In the genomic region with DNA sequence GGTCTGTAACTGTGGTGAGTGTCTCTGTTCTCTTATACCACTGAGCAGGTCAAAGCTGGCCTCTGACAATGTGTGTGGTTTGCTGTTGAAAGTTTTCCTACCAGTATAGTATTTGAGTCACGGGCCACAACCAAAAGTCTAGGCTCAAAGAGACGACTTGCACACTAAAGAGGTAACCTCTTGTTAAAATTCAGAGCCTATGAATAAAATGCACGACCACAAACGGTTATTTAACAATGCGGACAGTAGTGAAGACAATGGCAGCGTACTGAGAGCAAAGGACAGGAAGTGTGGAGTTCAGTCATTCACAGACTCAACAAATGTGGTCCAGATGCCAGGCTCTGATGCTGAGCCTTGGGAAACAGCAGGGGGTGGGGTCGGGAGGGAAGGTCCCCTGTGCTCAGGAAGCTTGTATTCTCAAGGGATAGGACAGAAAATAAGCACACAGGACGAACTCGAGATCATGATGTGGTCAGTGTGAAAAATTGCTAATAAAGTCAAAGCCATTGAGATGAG, we compare ENCODE assay signal across 15 mouse cellular contexts.
DNase-seq lines count a peak whose midpoint lies in the region; ATAC-seq and TF ChIP-seq lines count a peak whose summit lies in the region.
"Had no signal": no experiment of that assay in that cellular context is flagged by ENCODE, and none has a peak within 500 bp of the region (broad histone marks: within the 10 kb centered on the region; RNA-seq: fewer than 3 reads in every experiment).

No protein-coding gene starts in this region.

- TF ChIP-seq EP300 in lung, postnatal 0 days (IDR thresholded peaks at IDR 0.05) = no peak

- ATAC-seq in heart, embryonic 11.5 days (replicated peaks; ENCODE audit: insufficient number of reproducible peaks, low FRiP score, low TSS enrichment) = no peak
- ATAC-seq in lung, postnatal 0 days = peak; percentile 49
- ATAC-seq: CD4-positive, CD25-positive, alpha-beta regulatory T cell, adult 4 months; midbrain, embryonic 16.5 days had no signal

- H3K4me3 ChIP-seq in heart, embryonic 10.5 days = no peak overlapping the region
- no peak overlapping the region for H3K4me3 ChIP-seq in heart, embryonic 11.5 days (ENCODE audit: low read depth, low read length)
- H3K4me3 ChIP-seq in lung, postnatal 0 days (ENCODE audit: low read depth, low read length) = no peak overlapping the region
- no peak overlapping the region for H3K4me3 ChIP-seq in embryonic facial prominence, embryonic 10.5 days
- H3K4me3 ChIP-seq in cerebellum, adult 2 months (replicated peaks; ENCODE audit: insufficient read depth, low read depth, low read length) = no peak overlapping the region
- H3K4me3 ChIP-seq: limb, embryonic 13.5 days had no signal

- peak overlapping the region; percentile 31; the same call in 1 of the 2 replicates for H3K27ac ChIP-seq in heart, embryonic 10.5 days
- H3K27ac ChIP-seq in heart, embryonic 11.5 days (ENCODE audit: low read depth, low read length) = no peak overlapping the region
- H3K27ac ChIP-seq in lung, postnatal 0 days (ENCODE audit: low read length) = 0 out of 2 replicates have a peak overlapping the region, but pooled peaks have one; percentile 27
- no peak overlapping the region for H3K27ac ChIP-seq in embryonic facial prominence, embryonic 10.5 days (replicated peaks)
- H3K27ac ChIP-seq in cerebellum, adult 2 months (ENCODE audit: insufficient read depth, low read length) = no peak overlapping the region
- H3K27ac ChIP-seq: limb, embryonic 13.5 days had no signal

- WGBS in heart, embryonic 10.5 days = 55% methylated on average over 9 of the region's 9 CpGs
- WGBS in heart, embryonic 11.5 days (ENCODE audit: insufficient replicate concordance) = 57% methylated on average over 9 of the region's 9 CpGs
- 52% methylated on average over 9 of the region's 9 CpGs for WGBS in lung, postnatal 0 days
- WGBS in embryonic facial prominence, embryonic 10.5 days = 47% methylated on average over 9 of the region's 9 CpGs
- 71% methylated on average over 9 of the region's 9 CpGs for whole genome bisulfite sequencing in cerebellum, adult 2 months

- TF ChIP-seq CTCF in lung, postnatal 0 days (IDR thresholded peaks at IDR 0.05) = no peak
- no peak for TF ChIP-seq CTCF in cerebellum, adult 2 months (IDR thresholded peaks at IDR 0.05; ENCODE audit: borderline replicate concordance, insufficient read depth, low read depth, low read length)

- peaks cover 41% of the 10 kb centered on the region for H3K4me1 ChIP-seq in heart, embryonic 10.5 days
- H3K4me1 ChIP-seq in heart, embryonic 11.5 days (ENCODE audit: control insufficient read depth, insufficient read depth, low read length) = peaks cover 25% of the 10 kb centered on the region
- H3K4me1 ChIP-seq in lung, postnatal 0 days (ENCODE audit: insufficient read depth, low read depth, low read length) = peaks cover 22% of the 10 kb centered on the region; the same call in 1 of the 2 replicates
- H3K4me1 ChIP-seq in embryonic facial prominence, embryonic 10.5 days = peaks cover 52% of the 10 kb centered on the region
- H3K4me1 ChIP-seq in cerebellum, adult 2 months (ENCODE audit: control insufficient read depth, insufficient read depth, low read length) = 0 out of 2 replicates have a peak, but pooled peaks cover 3% of the 10 kb centered on the region

- TF ChIP-seq POLR2A in cerebellum, adult 2 months (IDR thresholded peaks at IDR 0.05; ENCODE audit: borderline replicate concordance, insufficient read depth, low read length) = no peak

- no peak overlapping the region for H3K4me2 ChIP-seq in heart, embryonic 11.5 days
- H3K4me2 ChIP-seq in lung, postnatal 0 days (replicated peaks; ENCODE audit: low read depth, low read length) = no peak overlapping the region
- H3K4me2 ChIP-seq: limb, embryonic 13.5 days had no signal

- H3K9me3 ChIP-seq in heart, embryonic 10.5 days = no peaks in the 10 kb centered on the region
- no peaks in the 10 kb centered on the region for H3K9me3 ChIP-seq in heart, embryonic 11.5 days (replicated peaks; ENCODE audit: control insufficient read depth, low read length)
- no peaks in the 10 kb centered on the region for H3K9me3 ChIP-seq in lung, postnatal 0 days (ENCODE audit: low read length)
- H3K9me3 ChIP-seq in embryonic facial prominence, embryonic 10.5 days = no peaks in the 10 kb centered on the region
- H3K9me3 ChIP-seq: limb, embryonic 13.5 days had no signal

- no peak overlapping the region for H3K9ac ChIP-seq in heart, embryonic 11.5 days (ENCODE audit: low read depth, low read length)
- H3K9ac ChIP-seq in lung, postnatal 0 days (replicated peaks; ENCODE audit: low read depth) = no peak overlapping the region
- H3K9ac ChIP-seq: limb, embryonic 13.5 days had no signal

- no peak for DNase-seq in heart, embryonic 10.5 days (ENCODE audit: low spot score)
- peak; percentile 32 for DNase-seq in lung, postnatal 0 days (ENCODE audit: low spot score)
- no peak for DNase-seq in lung, adult 18-20 months
- peak; percentile 43 for DNase-seq in embryonic facial prominence, embryonic 10.5 days (ENCODE audit: low spot score)
- no peak for DNase-seq in retina, postnatal 1 day
- no peak for DNase-seq in urinary bladder, postnatal 36 days (ENCODE audit: low spot score in 2 of 2)
- no peak for DNase-seq in cerebellum, adult 2 months
- DNase-seq: adrenal gland, postnatal 14 days; cerebellum, postnatal 25 days; kidney, postnatal 25 days; lung, postnatal 36 days had no signal

- no peaks in the 10 kb centered on the region for H3K36me3 ChIP-seq in heart, embryonic 10.5 days
- H3K36me3 ChIP-seq in heart, embryonic 11.5 days (ENCODE audit: control insufficient read depth, insufficient read depth, low read length) = no peaks in the 10 kb centered on the region
- H3K36me3 ChIP-seq in lung, postnatal 0 days (ENCODE audit: insufficient read depth, low read length) = no peaks in the 10 kb centered on the region
- H3K36me3 ChIP-seq in embryonic facial prominence, embryonic 10.5 days (replicated peaks) = no peaks in the 10 kb centered on the region
- H3K36me3 ChIP-seq: limb, embryonic 13.5 days had no signal

- H3K27me3 ChIP-seq in heart, embryonic 10.5 days (ENCODE audit: insufficient read depth, poor library complexity, severe bottlenecking) = no peaks in the 10 kb centered on the region
- no peaks in the 10 kb centered on the region for H3K27me3 ChIP-seq in heart, embryonic 11.5 days (ENCODE audit: control insufficient read depth, insufficient read depth, low read length)
- H3K27me3 ChIP-seq in lung, postnatal 0 days (replicated peaks; ENCODE audit: insufficient read depth, low read length) = no peaks in the 10 kb centered on the region
- H3K27me3 ChIP-seq in embryonic facial prominence, embryonic 10.5 days (replicated peaks; ENCODE audit: low read depth, poor library complexity, severe bottlenecking) = peaks cover 10% of the 10 kb centered on the region; the same call in 1 of the 2 replicates
- no peaks in the 10 kb centered on the region for H3K27me3 ChIP-seq in cerebellum, adult 2 months (ENCODE audit: control insufficient read depth, insufficient read depth, low read length)
- H3K27me3 ChIP-seq: limb, embryonic 13.5 days had no signal

Comparison
In these comparisons a context has a peak if more than half of its experiments do, and no peak if none do; other contexts are left out.
1. DNase-seq: peak in lung, postnatal 0 days (single experiment) and embryonic facial prominence, embryonic 10.5 days (single experiment); none in heart, embryonic 10.5 days (single experiment), lung, adult 18-20 months (0 of 2), retina, postnatal 1 day (single experiment), urinary bladder, postnatal 36 days (0 of 2) and cerebellum, adult 2 months (0 of 2).
2. H3K27ac ChIP-seq: peak in heart, embryonic 10.5 days (single experiment) and lung, postnatal 0 days (single experiment); none in heart, embryonic 11.5 days (single experiment), embryonic facial prominence, embryonic 10.5 days (single experiment) and cerebellum, adult 2 months (single experiment).